Mouse (Mus musculus) Muller cell, postnatal 12 days (primary cell): Measurements from ENCODE around the gene Rhbdf2.
"Not testable (repeated sequence)": the region's sequence is repeated elsewhere in the genome, so short reads cannot be mapped to it uniquely, and the experiment has no call there.

Source experiments
- DNase-seq: peaks from one replicate; pipeline ENCODE4 v3.0.0-alpha.2; 2015; ENCODE audit errors: inconsistent ontology term

Rhbdf2 gene

DNA sequence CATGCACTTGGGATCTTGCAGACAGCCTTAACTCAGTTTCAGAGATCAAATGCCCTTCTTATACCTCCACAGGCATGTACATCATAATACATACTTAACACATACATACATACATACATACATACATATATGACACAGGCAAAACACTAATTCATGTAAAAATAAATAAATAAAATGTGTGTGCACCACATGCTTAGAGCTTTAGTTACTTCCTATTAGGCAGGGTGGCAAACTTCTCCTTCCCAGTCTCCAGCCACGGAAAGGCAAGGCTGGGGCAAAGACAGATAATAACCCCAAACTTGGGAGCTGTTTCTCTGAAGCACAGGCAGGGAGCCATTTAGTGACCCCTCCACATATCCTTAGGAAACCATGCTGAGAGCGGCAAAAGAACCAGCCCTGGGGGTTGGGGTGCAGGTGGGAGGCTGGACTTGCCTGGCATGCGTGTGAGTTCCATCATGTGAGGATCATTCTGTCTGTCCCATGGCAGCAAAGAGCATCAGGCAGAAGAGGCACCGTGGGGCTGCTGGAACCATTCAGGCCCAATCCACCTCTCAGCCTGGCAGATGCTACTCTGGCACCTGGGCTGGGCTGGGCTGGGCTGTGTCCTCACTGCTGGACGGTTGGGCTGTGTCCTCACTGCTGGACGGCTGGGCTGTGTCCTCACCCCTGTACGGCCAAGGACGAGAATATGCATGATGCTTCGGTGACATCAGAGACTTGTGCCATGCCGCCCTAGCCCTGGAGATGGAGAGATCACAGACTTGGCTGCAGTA lies at the start of gene Rhbdf2:
Gene Rhbdf2 (minus strand): TSS at position 721 of the 773 bp plus-strand sequence.
- DNase-seq: no peak

DNA sequence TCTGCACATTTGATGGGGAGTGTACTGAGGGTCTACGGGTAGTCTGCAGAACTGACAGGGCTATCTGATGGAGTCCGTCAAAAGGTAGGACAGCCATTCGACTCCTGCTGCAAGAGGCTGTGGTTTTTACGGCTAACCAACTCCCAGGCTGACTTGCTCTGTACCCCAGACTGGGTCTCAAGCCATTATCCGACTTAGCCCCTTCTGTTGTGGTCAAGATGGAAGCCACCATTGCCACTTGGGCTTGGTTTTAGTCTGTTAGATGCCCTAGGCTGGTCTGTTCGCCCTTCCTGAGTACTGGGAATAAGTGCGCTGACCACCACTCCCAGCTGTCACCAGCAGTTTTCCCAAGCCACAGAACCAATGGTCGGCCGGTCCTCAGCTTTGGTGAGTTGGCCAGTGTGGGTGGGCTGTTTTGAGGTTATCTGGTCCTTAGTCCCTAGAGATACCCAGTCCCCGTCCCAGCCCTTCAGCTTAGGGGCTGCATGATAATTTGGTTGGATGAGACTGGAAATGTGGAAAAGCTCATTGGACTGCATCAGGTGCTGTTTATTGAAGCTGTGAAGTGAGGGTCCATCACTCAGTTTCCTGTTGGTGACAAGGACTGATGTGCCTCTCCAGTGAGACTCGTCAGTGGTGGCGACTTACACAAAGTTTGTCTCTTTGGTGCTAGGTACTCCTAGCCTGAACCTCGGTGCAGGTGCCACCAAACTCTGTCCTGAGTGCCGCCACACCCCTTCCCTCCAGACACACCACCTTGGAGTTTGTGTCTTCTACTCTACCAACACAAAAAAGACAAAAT lies 49.6 kb upstream of the Rhbdf2 start:
- DNase-seq: no peak

DNA sequence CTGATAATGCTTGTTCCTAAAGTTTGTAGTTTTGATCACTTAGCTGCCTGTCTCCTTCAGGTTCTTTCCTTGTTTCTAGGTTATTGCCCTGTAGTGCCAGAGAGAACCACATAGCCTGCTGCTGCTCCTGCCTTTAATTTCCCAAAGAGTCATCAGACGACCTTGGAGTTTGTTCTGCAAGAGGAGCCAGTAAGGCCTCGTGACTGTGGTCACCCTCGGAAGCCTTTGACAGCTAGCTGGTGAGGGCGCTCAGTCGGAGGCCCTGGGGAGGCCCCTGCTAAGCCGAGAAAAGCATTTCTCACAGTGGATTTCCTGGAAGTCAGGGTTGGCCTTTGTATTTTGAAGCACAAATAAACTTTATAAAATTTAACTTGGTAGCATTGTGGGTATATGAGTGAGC lies 48.6 kb upstream of the Rhbdf2 start:
- DNase-seq: not testable (repeated sequence)

DNA sequence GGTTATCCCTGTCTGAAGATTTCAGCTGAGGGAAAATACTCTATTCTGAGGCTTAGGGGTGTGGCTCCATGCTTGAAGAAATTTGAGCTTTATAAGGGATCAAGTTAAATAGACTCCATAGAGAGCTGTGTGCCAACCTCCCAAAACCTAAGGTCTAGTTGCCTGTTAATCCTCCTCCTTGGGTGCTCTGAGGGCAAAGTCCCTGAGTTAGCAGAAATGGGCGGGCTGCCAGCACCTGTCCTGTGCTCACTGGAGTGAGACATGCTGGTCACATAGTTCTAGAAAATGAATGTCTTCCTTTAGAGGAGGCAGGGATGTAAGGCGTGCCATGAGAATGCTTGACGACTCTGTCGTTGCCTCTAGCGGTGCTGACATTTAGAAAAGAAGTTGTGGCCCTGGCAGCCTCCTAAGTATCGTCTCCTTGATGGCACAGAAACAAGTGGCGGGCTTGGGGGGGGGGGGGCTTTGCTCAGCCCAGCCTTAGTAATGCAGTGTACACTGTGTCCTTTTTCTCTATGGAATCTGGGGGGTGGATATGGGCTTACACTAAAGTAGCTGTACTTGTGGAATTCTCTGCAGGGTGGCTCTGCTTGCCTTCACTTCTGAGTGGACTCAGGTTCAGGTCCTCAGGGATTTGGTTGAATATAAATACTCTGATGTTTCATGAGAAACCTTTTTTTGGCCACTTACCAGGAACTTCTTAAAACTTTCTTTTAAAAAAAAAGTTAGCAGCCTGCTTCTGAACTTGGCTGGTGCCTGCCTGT lies 48.0 kb upstream of the Rhbdf2 start:
- no peak for DNase-seq

DNA sequence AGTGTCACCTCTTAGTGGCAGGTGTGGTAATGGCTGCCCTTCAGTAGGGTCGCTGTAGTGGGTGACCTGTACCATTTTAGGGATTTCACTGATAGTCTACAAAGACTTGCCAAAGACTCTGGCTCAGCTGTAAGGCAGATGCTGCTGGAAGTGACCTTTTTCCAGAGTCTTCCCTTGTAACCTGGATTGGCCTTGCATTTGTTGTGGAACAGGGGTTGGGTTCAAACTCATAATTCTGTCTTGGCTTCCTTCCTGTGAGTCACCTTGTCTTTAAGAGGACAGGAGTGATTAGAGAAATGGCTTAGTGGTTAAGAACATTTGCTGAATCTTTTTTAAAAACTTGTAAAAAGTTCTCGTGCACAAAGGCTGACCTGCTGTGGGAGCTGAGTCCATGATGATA lies 46.6 kb upstream of the Rhbdf2 start:
- DNase-seq: no peak

DNA sequence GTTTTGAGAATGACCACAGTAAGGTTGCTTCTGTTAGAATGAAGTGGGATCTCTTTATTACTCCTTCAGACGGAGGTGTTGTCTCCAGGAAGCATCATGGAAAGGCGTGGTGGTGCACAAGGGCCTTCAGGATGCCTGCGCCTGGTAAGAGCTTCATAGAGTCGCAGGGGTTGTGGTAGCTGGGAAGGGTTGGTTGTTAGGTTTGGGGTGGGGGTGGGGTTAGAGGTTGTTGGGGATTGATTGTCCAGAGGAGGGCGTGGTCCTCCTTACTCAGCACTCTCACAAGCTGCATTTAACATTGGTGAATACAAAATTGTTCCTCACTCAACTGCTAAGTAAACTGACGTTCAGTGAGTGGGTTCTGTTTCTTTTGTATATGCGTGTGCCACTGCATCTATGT lies 45.8 kb upstream of the Rhbdf2 start:
- DNase-seq: no peak

DNA sequence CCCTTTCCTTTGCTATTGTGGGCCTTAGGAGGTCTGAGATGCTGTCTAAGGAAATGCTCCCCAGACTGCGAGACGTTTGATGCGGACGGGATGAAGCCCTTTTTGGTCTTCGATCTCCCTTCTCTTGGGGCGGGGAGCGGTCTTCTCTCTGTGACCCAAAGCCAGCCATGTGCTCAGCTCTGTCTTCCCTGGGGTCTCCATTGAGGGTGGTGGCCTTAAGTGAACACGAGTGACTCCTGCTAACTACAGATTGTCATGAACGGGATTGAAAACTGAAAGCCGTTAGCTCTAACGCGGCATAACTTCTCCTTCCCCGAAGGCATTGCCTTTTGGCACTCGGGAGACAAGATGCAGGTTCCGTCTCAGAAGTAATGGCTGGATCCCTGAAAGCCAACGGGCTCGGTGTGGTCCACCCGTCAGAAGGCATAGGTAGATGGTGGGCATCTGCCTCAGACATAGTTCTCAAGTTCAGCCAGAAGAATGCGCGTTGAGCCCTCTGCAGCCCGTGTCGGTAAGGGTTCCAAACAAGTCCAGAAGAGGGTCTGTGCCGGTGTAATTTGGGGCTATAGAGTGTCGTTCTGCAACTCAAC lies 45.1 kb upstream of the Rhbdf2 start:
- DNase-seq: no peak

DNA sequence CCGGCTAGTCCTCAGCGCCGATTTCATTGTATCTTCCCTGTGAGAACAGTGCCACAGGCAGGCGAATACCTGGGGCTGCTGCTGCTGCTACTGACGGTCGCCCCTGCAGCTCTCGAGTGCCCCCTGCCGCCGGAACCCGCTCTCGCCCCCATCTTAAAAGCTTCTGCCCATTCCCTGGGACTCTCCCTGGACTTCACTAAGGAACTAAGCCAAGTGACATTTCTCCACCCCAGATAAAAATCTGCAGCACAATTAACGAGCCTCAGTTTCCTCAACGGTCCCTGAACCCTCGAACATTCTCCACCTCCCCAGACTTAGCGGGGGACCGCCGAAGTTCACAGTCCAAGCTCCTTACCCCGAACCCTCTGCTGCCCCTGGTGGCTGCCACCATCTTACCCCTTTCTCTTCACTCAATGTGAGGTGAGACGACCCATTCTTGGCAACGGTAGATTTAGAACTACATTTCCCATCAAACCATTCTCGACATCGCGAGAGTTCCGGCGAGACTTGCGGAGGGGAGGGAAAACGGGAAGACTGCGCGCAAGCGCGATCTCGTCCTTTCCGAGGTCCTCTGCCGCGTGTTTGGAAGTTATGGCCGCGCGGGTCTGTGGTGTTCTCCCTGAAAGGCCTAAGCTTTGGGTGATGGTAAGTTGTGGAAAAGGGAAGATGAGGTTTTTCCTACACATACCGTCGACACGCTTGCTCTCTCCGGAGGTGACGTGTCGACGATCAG lies 44.5 kb upstream of the Rhbdf2 start:
- peak; percentile 98 for DNase-seq

DNA sequence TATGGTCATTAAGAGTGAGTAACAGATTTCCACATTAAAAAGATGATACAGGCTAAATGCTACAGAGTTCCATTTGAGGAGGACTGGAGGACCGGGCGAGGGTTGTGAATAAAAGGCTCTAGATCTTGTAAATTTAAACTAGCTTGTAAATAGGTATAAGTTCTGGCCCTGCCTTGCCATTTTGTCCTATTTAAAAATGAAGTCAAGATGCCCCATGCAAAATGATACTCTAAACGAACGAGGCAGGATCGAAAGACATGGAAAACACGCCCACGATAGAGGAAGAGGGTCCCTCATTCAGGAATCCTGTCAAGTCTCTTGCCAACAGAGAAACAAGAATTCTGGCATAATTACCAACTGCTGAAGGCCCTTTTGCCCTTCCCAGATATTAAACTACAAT lies 43.6 kb upstream of the Rhbdf2 start:
- no peak for DNase-seq

DNA sequence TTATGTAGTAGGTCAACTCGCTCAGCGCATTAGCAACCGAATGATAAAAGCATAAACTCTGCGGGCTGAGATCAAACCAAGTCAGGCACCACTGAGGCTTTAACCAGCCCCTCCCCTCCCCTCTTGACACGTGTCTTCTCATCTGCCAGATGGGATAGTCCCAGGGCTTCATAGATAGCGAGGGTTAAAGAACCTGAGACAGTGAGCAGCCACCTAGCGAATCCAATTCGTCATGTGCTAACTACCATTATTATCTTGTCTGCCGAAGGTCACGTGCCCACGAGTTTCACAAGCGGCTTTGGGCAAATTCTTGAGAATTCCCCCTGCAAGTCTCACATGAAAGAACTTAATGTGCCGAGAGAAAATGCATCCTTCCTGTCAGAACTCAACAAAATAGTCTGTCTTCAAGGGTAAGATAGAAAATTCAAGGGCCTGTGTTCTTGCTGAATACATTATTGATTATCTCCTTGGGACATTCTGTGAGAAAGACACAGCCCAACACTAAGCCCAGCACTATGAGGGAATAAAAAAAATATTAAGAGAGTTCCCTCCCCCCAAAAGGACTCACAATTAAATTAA lies 43.1 kb upstream of the Rhbdf2 start:
- DNase-seq: no peak

DNA sequence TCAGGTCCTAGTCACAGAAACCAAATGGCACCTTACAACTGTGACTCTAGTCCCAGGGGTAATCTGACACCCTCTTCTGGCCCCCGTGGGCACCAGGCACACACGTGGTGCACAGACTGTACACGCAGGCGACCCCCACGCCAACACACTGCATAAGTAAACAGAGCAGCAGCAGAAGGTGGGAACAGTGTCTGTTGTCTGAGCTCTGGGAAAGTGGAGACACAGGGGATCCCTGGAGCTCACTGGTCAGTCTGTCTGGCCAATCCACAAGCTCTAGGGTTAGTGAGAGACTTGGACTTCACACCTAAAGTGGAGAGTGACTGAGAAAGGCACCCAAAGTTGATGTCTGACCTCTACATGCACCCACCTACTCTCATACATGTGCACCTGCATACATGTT lies 42.5 kb upstream of the Rhbdf2 start:
- no peak for DNase-seq

DNA sequence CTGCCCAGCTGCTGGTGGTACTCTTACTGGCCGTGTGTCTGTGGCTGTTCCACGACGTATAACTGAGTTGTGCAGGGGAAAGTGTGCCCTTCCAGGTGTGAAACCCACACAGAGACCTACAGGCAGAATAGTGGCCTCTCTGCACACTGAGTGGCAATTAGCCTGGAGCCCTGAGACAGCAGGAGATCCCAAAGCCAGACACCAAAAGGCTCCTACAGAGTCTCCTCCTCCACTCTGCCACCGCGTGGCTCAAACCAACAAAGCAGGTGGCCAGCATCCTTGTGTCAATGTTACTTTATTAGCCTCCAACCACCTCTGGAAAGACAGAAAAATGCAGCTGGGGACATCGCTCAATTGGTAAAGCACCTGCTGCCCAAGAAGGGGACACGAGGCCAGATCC lies 42.0 kb upstream of the Rhbdf2 start:
- DNase-seq: no peak

DNA sequence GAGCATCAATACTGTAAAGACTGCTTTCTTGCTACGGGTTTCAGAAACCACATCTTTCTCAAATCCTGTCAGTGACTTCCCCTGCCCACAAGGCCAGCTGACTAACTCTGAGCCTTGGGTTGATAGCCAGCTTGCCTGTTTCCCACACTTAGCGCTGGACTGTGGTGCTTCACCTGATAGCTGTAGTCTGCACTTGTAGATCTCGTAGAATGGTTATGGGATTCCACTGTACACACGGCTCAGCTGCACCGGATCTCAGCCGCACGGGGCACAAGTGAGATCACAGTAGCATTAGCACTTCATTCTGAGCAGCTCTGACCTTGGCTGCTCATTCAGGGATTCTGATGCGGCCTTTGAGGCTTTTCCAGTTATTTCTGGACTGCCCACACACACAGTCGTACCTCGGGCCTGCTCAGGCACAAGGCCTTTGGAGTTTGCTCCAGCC lies 41.6 kb upstream of the Rhbdf2 start:
- DNase-seq: no peak

DNA sequence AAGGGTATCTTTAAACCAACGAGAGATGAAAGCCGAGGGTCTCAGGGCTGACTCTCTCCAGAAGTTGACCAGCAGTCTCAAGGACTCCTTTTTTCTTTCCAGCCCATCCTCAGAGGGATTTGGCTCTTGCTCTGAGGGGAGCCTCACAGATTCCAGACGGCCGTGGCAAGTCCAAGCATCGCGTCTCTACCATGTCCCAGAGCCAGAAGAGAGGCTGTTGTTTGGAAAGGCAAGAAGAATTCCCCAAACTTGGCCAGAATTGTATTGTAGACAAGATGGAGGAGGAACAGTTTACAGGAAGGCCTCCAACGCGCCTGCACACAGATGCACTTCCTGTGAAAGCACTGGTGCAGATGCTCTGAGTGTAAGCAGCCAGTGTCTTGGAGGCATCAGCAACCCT lies 41.1 kb upstream of the Rhbdf2 start:
- no peak for DNase-seq

DNA sequence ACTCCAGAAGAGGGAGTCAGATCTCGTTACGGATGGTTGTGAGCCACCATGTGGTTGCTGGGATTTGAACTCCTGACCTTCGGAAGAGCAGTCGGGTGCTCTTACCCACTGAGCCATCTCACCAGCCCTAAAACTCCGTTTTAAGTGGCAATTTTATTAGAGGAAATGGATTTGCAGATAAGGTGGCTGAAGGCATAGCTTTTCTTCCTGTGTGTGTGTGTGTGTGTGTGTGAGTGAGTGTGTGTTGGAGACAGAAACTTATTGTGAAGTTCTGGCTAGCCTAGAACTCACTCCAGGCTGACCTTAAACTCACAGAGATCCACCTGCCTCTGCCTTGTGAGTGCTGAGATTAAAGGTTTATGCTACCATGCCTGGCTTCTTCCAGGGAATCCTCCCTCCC lies 40.2 kb upstream of the Rhbdf2 start:
- DNase-seq: not testable (repeated sequence)

DNA sequence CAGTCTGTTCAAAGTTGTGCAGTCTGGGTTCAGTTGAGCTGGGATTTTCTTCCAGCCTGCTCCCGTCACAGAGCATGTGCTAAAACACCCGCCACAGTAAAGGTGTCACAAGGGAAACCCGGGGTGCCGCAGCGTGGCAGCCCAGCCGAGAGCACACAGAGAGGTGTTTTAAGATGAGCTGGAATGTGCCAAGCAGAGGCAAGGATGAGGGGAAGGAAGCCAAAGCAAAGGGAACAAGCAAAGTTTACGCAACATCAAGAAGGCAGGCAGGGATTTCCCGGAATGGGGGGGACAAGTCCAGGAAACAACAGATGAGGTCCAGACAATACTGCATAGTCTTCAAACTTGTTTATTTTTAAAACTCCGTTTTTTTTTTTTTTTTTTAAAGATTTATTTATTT lies 39.7 kb upstream of the Rhbdf2 start:
- no peak for DNase-seq

DNA sequence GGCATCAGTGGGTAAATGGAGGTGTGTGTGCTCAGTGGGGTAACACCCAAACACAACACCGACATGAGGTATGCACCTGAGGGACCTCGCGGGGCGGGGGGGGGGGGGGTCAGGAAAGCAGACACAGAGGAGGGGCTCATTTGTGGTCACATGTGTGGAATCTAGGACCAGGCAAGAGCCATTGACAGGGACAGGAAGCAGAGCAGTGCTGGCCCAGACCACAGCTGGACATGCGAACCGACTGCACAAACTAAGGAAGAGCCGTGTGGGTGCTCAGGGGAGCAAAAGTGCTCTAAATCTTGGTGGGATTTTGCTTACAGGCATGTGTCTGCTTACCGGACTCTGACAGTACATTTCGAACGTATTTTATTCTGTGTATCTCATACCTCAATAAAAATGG lies 38.5 kb upstream of the Rhbdf2 start:
- DNase-seq: no peak

DNA sequence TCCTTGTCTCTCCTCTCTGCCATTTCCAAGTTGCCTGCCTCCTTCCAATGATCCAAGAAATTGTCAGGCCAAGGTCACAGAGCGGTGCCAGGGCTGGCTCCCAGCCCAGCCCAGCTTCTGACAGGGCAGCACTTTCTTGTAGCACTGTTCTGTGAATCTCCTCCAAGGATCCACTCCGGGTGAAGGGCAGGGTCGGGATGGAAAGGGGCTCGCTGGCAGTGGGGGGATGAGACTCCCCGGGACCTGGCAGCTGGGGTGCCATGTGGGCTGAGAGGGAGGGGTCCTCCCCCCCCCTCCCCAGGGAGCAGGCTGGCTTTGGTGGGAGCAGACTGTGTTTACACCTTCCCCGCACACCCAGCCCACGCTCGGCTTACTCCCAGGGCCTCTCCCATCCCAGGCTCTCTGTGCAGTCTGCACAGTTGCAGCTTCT lies 35.1 kb upstream of the Rhbdf2 start:
- DNase-seq: peak; percentile 80

DNA sequence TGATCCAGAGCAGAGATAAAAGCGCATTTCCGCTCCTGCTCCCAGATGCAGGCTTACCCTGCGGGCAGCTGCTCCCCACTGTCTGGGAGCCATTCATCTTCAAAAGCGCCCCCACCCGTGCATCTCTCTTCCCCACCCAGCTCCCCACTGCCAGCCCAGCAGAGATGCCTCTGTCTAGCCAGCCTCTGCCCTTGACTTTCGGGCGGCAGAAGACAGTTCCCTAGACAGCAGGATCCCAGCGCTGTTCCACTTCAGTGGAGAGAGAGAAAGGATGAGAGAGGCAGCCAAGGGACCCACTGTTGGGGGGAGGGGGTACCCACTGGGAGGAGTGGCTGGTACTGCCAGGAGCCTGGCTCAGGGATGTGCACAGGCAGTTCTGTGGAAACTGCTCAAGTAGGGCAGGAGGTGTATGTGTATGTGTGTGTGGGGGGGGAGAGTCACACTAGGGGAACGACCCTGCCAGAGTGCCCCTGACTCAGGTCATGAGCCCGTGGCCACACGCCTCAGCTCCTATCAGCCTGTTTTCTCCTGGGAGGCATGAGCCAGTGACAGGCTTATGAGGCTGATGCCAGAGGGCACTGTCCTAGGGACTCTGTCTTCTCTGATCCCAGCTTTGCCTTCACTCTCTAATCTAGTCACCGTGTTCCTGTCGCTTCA lies 34.6 kb upstream of the Rhbdf2 start:
- peak; percentile 91 for DNase-seq

DNA sequence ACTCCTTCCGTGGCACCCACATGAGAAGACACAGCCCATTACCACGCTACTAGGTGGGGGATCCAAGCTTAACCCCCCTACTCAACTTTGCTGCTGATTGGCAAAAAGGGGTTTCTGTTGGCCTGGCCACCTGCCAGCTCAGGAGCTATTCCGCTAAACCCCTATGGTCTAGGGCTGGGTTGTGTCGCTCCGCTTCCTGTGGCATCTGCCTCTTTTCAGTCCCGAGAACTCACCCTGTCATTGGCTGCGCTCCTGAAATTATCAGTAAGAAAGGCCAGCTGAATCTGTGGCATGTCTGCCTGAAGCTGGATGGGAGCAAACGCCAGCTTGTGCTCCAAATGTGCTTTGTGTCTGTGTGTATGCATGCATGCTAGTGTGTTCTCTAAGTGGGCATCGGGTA lies 33.4 kb upstream of the Rhbdf2 start:
- DNase-seq: no peak
